Mouse (Mus musculus): ENCODE measurements around the gene Mthfr.

The Mthfr gene

GRCm38 (mm10) chr4:148089166-148089565 lies 50.3 kb downstream of the Mthfr start:
- DNase-seq (ENCODE audit: low spot score in 2 of 2): no peak

GRCm38 (mm10) chr4:148091181-148091580 lies 52.3 kb downstream of the Mthfr start:
- no peak for DNase-seq (ENCODE audit: low spot score in 2 of 2)

GRCm38 (mm10) chr4:148092551-148093271 lies 53.8 kb downstream of the Mthfr start:
- DNase-seq (ENCODE audit: low spot score in 2 of 2): no peak

- no peak for DNase-seq (ENCODE audit: low spot score in 2 of 2)
Observed at GRCm38 (mm10) chr4:148094161-148094560, 55.3 kb downstream of the Mthfr start.

- no peak for DNase-seq (ENCODE audit: low spot score in 2 of 2)
Observed at GRCm38 (mm10) chr4:148095081-148095480, 56.2 kb downstream of the Mthfr start.

GRCm38 (mm10) chr4:148097936-148098335 lies 59.1 kb downstream of the Mthfr start:
- no peak for DNase-seq (ENCODE audit: low spot score in 2 of 2)

- no peak for DNase-seq (ENCODE audit: low spot score in 2 of 2)
Observed at GRCm38 (mm10) chr4:148098666-148099065, 59.8 kb downstream of the Mthfr start.

- DNase-seq (ENCODE audit: low spot score in 2 of 2): peak; percentile 23 to 49
Observed at GRCm38 (mm10) chr4:148101801-148102527, 63.1 kb downstream of the Mthfr start.

GRCm38 (mm10) chr4:148104146-148104545 lies 65.3 kb downstream of the Mthfr start:
- DNase-seq (ENCODE audit: low spot score in 2 of 2): no peak

GRCm38 (mm10) chr4:148107621-148108291 lies 68.9 kb downstream of the Mthfr start:
- no peak for DNase-seq (ENCODE audit: low spot score in 2 of 2)

GRCm38 (mm10) chr4:148108565-148109100 lies 69.8 kb downstream of the Mthfr start:
- no peak for DNase-seq (ENCODE audit: low spot score in 2 of 2)

All from right cerebral cortex, postnatal 36 days (tissue).